Mouse (Mus musculus) liver, embryonic 18 days (tissue): Measurements from ENCODE around the gene Apoa2. TPM values are rescaled to one million over a fixed set of nuclear protein-coding genes. Genes with fewer than 3 reads are reported as not detected.

Experiments
- polyA plus RNA-seq: library from polyadenylated mRNA; depleted of rRNA; stranded (reverse); fragments of >200 nt; gene quantifications from 2 replicates; pipeline ENCODE4 v1.2.3, GENCODE M21; 2012; rRNA removed

Apoa2 gene
- 8,837 and 9,746 TPM in 2 replicates for polyA plus RNA-seq

DNA sequence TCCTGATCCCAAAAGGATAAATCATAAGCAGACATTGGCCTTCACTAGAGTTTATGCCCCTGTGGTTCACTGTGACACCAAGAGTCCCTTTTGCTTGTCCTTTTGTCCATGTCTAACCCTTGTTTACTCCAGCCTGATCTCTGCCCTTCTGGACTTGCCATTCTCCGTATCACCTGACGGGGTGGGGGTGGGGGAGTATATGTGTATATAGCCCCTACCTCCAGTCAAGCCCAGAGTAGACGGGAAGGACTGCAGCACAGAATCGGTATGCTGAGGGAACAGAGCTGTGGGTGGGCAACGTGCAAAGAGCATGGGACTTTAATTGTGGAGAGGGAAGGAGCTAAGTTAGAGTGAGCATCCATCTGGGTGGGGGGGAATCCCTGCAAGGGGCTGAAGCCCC, at the start of gene Apoa2:
Gene Apoa2, plus strand, starts transcription at position 198 of the 400 bp plus-strand sequence.

DNA sequence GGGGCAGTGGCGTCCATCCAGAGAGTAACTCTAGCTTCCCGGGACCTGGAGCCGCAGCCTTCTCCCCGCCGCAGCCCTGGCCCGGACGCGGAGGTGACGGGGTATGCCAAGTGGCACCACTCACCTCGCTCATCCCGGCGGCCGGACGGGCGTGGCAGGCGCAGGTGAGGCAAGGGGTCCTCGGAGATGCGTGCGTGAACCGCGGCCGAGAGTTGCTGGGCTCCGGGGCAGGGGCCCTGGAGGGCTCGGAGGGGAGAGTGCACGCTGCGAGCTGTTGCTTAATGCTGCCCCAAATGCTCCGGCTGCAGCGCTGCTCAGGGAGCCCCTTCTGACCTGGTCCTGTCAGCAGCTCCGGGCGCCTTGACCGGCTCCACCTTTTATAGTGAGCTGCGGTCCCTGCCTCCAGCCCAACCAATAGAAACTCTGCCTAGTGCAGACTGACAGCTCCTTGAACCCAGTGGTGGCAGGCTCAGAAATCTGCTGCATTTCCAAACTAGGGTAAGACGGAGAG, 28.9 kb upstream of the Apoa2 start, which contains the start of gene Pcp4l1:
Gene Pcp4l1, minus strand, starts transcription at position 382 of the 511 bp plus-strand sequence.

DNA sequence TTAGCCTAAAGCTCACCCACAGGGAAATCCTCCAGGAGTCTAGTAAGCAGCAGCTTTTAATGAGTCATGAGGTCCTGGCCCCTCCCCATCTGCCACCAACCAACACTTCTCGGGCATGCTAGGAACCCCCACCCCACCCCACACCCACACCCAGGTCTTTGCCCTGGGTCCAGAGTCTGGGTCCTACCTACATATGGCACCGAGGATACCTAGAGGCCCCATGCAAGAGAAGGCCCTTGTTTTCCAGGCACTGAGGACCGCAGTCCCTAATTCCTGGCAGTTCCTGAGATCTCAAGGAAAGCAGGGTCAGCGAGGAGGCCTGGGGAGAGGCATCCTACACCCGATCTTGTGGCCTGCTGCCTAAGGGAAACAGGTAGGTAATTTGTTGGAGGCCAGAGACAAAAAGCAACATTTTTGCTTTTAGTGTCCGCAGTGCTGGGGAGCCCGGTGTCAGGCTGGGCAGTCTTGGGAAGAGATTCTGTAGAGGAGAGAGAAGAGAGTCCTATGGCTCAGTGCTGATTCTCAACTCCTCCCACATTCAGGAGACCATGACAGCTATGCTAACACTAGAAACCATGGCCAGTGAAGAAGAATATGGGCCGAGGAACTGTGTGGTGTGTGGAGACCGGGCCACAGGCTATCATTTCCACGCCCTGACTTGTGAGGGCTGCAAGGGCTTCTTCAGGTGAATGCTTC, 10.9 kb upstream of the Apoa2 start, which contains the start of gene Nr1i3:
Gene Nr1i3, plus strand, starts transcription at position 170 of the 696 bp plus-strand sequence.

DNA sequence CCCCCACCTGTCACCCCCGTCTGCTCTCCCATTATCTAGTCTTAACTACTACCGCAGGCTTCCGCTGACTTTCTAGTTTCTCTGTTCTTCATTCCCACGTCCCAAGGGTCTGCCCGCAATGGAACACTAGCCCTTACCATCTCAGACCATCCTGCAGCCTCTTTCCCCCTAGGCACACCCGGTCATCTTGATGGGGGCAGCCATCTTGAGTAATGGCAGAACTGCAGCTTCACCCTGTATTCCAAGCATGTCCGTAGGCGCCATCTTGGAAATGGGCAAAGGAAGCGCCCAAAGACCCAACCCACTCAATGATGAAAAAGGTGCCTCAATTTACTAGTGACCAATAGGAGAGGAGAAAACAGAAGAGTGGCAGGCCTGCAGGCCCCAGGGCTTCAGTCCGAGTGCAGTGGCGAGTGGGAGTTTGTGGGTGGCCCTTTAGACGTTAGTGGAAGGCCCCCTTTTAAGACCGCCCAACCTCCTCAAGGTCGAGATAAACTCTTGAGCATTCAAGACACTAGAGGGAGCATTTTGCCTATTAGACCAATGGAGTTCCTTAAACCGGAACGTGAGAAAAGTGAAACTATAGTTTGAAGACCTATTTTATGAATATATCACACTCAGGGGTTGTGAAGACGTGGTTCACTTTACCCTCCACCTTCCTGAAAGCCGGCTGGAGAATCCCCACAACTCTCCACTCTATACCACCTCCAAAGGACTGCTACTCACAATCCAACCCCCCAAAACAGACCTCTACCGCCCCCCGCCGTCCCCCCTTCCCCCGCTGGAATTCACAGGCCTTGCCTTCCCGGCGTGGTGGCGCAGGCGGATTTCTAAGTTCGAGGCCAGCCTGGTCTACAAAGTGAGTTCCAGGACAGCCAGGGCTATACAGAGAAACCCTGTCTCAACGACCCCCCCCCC, 2.4 kb upstream of the Apoa2 start, which contains the start of gene Tomm40l:
Gene Tomm40l, minus strand, starts transcription at position 277 of the 918 bp plus-strand sequence.

DNA sequence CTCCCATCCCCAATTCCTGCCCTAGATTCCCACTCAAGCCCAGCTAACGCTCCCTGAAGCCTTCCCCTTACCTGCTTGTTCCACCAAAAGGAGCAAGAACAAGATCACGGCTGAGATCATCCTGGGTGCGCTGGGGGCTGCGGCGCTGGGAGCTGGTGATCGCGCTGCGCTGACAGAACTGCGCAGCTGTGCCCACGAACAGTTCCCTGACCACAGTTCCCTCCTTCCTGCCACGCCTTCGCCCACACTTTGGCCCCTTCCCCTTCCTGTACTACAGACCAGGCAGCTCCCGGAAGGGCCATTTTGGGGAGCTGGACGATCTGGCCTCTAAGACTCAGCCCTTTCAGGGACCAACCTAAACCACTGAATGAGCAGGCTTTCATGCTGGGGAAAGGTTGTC, 9.3 kb downstream of the Apoa2 start, which contains the start of gene Fcer1g:
Gene Fcer1g, minus strand, starts transcription at position 240 of the 400 bp plus-strand sequence.

DNA sequence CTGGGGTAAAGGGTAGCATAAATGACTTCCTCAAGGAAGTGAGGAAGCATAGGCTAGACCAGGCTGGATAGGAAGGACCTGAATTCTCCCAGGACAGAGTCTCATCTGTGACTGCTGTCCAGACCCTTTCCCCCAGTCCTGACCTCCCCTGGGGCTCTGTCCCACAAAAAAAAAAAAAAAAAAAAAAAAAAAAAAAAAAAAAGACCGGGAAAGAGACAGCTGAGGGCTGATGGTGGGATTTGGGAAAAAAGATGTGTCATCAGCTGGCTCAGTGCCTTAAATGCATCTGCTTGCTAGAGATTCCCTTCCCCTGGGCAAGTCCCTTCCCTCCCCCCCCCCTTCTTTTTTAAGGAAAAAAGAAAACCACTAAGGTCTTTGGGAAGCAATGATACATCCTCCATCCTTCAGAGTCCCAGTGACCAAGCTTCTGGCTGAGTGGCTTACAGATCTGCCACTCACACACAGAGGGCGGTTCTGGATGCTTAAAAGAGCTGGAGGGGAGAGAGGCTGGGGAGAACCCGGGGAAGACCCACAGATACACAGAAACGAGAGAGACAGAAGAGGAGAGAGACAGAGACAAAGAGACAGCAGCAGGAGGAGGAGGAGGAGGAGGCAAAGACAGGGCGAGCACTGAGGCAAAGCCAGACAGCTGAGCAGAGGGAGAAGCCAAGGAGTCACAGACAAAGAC, 25.2 kb downstream of the Apoa2 start, which contains the start of gene Adamts4:
Gene Adamts4, plus strand, starts transcription at position 509 of the 688 bp plus-strand sequence.

DNA sequence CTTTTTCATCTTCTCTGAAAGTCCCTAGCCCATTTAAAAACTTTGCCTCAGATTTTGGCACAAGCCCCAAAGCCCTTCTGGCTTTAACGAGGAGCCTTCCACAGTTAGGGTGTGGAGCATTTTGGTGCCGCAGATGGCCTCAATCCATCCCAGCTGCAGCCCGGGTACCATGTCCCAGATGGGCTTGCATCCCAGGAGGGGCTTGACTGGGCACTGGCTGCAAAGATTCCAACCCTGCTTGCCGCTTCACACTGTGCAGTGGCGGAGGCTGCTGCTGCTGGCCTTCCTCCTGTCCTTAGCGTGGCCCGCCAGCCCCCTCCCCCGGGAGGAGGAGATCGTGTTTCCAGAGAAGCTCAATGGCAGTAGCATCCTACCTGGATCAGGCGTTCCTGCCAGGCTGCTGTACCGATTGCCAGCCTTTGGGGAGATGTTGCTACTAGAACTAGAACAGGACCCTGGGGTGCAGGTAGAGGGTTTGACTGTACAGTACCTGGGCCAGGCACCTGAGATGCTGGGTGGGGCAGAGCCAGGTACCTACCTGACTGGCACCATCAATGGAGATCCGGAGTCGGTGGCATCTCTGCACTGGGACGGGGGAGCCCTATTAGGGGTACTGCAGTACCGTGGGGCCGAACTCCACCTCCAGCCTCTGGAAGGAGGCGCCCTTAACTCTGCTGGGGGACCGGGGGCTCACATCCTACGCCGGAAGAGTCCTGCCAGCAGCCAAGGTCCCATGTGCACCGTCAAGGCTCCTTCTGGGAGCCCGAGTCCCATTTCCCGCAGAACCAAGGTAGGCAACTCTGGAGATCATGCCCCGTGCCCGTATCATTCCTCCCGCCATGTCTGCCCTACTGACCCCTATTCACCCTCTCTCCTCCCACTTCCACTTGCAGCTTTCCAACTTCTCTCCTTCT, 26.1 kb downstream of the Apoa2 start, which contains the start of gene Ndufs2:
Gene Ndufs2, minus strand, starts transcription at position 709 of the 914 bp plus-strand sequence.

DNA sequence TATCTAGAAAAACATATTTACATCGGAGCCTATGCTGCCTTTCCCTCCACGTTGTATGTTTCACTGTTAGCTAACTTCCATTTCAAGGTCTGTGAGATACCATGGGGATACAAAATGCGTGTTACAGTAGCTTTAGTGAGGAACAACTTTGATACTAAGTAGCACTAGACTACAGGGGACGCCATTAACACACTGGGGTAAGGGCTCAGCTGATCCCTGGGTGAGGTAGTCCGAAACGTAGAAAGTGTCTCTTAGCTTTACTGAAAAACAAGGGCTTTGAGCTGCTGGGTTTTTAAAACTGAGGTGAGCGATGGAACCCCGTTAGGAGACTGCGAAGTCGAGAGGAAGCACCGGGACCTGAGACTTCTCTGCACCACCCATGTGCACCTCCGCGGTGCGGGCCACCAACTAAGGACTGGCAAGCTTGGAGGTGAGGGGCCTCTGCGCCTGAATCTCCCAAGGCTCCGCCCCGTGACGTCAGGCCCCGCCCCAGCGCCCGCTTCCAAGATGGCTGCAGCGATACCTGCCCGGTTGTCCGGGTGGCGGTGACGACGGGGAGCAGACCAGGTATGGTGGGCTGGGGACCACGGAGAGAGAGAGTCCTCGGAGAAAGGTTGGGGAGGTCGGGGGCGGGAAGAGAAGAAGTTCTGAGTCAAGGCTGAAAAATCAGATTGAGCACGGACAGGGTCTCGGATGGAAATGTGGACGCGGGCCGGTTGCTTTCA, 45.2 kb downstream of the Apoa2 start, which contains the start of gene B4galt3:
Gene B4galt3, plus strand, starts transcription at position 481 of the 725 bp plus-strand sequence.

Other genes starting within 250 kb of the Apoa2 start
- 15.1 and 16.6 TPM in 2 replicates for gene Fcgr2b, start 248.5 kb upstream of the Apoa2 start, polyA plus RNA-seq
- 14.2 and 16.1 TPM in 2 replicates for gene Fcgr4, start 206.1 kb upstream of the Apoa2 start, polyA plus RNA-seq
- 39.4 and 40.8 TPM in 2 replicates for gene Fcgr3, start 160.1 kb upstream of the Apoa2 start, polyA plus RNA-seq
- gene Cfap126, start 111.1 kb upstream of the Apoa2 start, polyA plus RNA-seq, result 2.9 and 3.3 TPM in 2 replicates
- gene Sdhc, start 74.5 kb upstream of the Apoa2 start, polyA plus RNA-seq, result 184 and 192 TPM in 2 replicates
- gene Mpz, start 74.3 kb upstream of the Apoa2 start, polyA plus RNA-seq, result 0.12 and 0.14 TPM in 2 replicates
- gene Pcp4l1, start 28.8 kb upstream of the Apoa2 start, polyA plus RNA-seq, result 6.4 and 7.7 TPM in 2 replicates
- gene Nr1i3, start 11.1 kb upstream of the Apoa2 start, polyA plus RNA-seq, result 22.1 and 22.4 TPM in 2 replicates
- gene Tomm40l, start 2.5 kb upstream of the Apoa2 start, polyA plus RNA-seq, result 8.5 and 9.6 TPM in 2 replicates
- 137 and 142 TPM in 2 replicates for gene Fcer1g, start 9.3 kb downstream of the Apoa2 start, polyA plus RNA-seq
- gene Adamts4, start 25.4 kb downstream of the Apoa2 start, polyA plus RNA-seq, result 0.38 and 0.57 TPM in 2 replicates
- gene Ndufs2, start 26.3 kb downstream of the Apoa2 start, polyA plus RNA-seq, result 88.9 and 92.7 TPM in 2 replicates
- gene B4galt3, start 45.3 kb downstream of the Apoa2 start, polyA plus RNA-seq, result 16.3 and 19.1 TPM in 2 replicates
- gene Ppox, start 56.1 kb downstream of the Apoa2 start, polyA plus RNA-seq, result 93.0 and 104 TPM in 2 replicates
- gene Usp21, start 62.9 kb downstream of the Apoa2 start, polyA plus RNA-seq, result 16.0 and 16.9 TPM in 2 replicates
- 23.6 and 24.6 TPM in 2 replicates for gene Ufc1, start 70.0 kb downstream of the Apoa2 start, polyA plus RNA-seq
- gene Dedd, start 104.1 kb downstream of the Apoa2 start, polyA plus RNA-seq, result 20.5 and 20.8 TPM in 2 replicates
- gene Nit1, start 120.6 kb downstream of the Apoa2 start, polyA plus RNA-seq, result 59.7 and 61.3 TPM in 2 replicates
- 28.2 and 36.2 TPM in 2 replicates for gene Pfdn2, start 120.6 kb downstream of the Apoa2 start, polyA plus RNA-seq
- 0.13 and 0.22 TPM in 2 replicates for gene Klhdc9, start 135.7 kb downstream of the Apoa2 start, polyA plus RNA-seq
- 0.38 and 0.41 TPM in 2 replicates for gene Nectin4, start 145.0 kb downstream of the Apoa2 start, polyA plus RNA-seq
- 6.1 and 6.7 TPM in 2 replicates for gene Arhgap30, start 163.9 kb downstream of the Apoa2 start, polyA plus RNA-seq
- 22.7 and 23.6 TPM in 2 replicates for gene Usf1, start 186.3 kb downstream of the Apoa2 start, polyA plus RNA-seq
- gene Tstd1, start 193.8 kb downstream of the Apoa2 start, polyA plus RNA-seq, result 4.3 and 5.4 TPM in 2 replicates
- gene F11r, start 212.5 kb downstream of the Apoa2 start, polyA plus RNA-seq, result 32.6 and 33.7 TPM in 2 replicates